Mouse (Mus musculus): ENCODE results near the gene Slirp.

Gene Slirp

GRCm38 (mm10) chr12:87443700-87444122 lies at the start of gene Slirp, which contains the start of gene Alkbh1:
Slirp (plus strand) TSS chr12:87443896.
Alkbh1 (minus strand) TSS chr12:87444017.
- TF ChIP-seq GATA4 (IDR thresholded peaks at IDR 0.05; ENCODE audit: insufficient replicate concordance, low read length), result no peak

- TF ChIP-seq GATA4 (IDR thresholded peaks at IDR 0.05; ENCODE audit: insufficient replicate concordance, low read length), result no peak
Observed at GRCm38 (mm10) chr12:87394316-87394715, 49.4 kb upstream of the Slirp start.

GRCm38 (mm10) chr12:87397126-87397525 lies 46.6 kb upstream of the Slirp start:
- TF ChIP-seq GATA4 (IDR thresholded peaks at IDR 0.05; ENCODE audit: insufficient replicate concordance, low read length), result no peak

GRCm38 (mm10) chr12:87397811-87398417 lies 45.8 kb upstream of the Slirp start:
- TF ChIP-seq GATA4 (IDR thresholded peaks at IDR 0.05; ENCODE audit: insufficient replicate concordance, low read length), result no peak

GRCm38 (mm10) chr12:87399119-87399819 lies 44.4 kb upstream of the Slirp start:
- no peak for TF ChIP-seq GATA4 (IDR thresholded peaks at IDR 0.05; ENCODE audit: insufficient replicate concordance, low read length)

GRCm38 (mm10) chr12:87401883-87402282 lies 41.8 kb upstream of the Slirp start:
- no peak for TF ChIP-seq GATA4 (IDR thresholded peaks at IDR 0.05; ENCODE audit: insufficient replicate concordance, low read length)

- TF ChIP-seq GATA4 (IDR thresholded peaks at IDR 0.05; ENCODE audit: insufficient replicate concordance, low read length), result no peak
Observed at GRCm38 (mm10) chr12:87405165-87405564, 38.5 kb upstream of the Slirp start.

- TF ChIP-seq GATA4 (IDR thresholded peaks at IDR 0.05; ENCODE audit: insufficient replicate concordance, low read length), result no peak
Observed at GRCm38 (mm10) chr12:87405721-87406120, 38.0 kb upstream of the Slirp start.

GRCm38 (mm10) chr12:87407869-87408605 lies 35.7 kb upstream of the Slirp start:
- 0 out of 2 replicates have a peak, but pooled peaks have one; percentile 21 for TF ChIP-seq GATA4 (IDR thresholded peaks at IDR 0.05; ENCODE audit: insufficient replicate concordance, low read length)

GRCm38 (mm10) chr12:87409123-87409522 lies 34.6 kb upstream of the Slirp start:
- TF ChIP-seq GATA4 (IDR thresholded peaks at IDR 0.05; ENCODE audit: insufficient replicate concordance, low read length), result no peak

- no peak for TF ChIP-seq GATA4 (IDR thresholded peaks at IDR 0.05; ENCODE audit: insufficient replicate concordance, low read length)
Observed at GRCm38 (mm10) chr12:87410999-87411398, 32.7 kb upstream of the Slirp start.

- TF ChIP-seq GATA4 (IDR thresholded peaks at IDR 0.05; ENCODE audit: insufficient replicate concordance, low read length), result no peak
Observed at GRCm38 (mm10) chr12:87413179-87413790, 30.4 kb upstream of the Slirp start.

GRCm38 (mm10) chr12:87415358-87415757 lies 28.3 kb upstream of the Slirp start:
- TF ChIP-seq GATA4 (IDR thresholded peaks at IDR 0.05; ENCODE audit: insufficient replicate concordance, low read length), result no peak

GRCm38 (mm10) chr12:87416690-87417089 lies 27.0 kb upstream of the Slirp start:
- no peak for TF ChIP-seq GATA4 (IDR thresholded peaks at IDR 0.05; ENCODE audit: insufficient replicate concordance, low read length)

- TF ChIP-seq GATA4 (IDR thresholded peaks at IDR 0.05; ENCODE audit: insufficient replicate concordance, low read length), result no peak
Observed at GRCm38 (mm10) chr12:87418921-87419320, 24.8 kb upstream of the Slirp start.
